Mouse (Mus musculus): Measurements from ENCODE around the gene Nosip.

- TF ChIP-seq POLR2A (IDR thresholded peaks at IDR 0.05; ENCODE audit: low read depth, low read length) (no peak), CTCF (IDR thresholded peaks at IDR 0.05; ENCODE audit: extremely low read depth, insufficient read length, insufficient replicate concordance, low read depth, low read length) (no peak)
Observed at GRCm38 (mm10) chr7:45118336-45118735, 56.1 kb downstream of the Nosip start.

All from small intestine, adult 2 months (tissue).